Mouse (Mus musculus): ENCODE results near the gene Vsnl1. TPM values are rescaled to one million over a fixed set of nuclear protein-coding genes. Genes with fewer than 3 reads are reported as not detected.

The Vsnl1 gene
- total and polyA plus RNA-seq, 3 experiments, result 0.16 TPM; not detected in 2

DNA sequence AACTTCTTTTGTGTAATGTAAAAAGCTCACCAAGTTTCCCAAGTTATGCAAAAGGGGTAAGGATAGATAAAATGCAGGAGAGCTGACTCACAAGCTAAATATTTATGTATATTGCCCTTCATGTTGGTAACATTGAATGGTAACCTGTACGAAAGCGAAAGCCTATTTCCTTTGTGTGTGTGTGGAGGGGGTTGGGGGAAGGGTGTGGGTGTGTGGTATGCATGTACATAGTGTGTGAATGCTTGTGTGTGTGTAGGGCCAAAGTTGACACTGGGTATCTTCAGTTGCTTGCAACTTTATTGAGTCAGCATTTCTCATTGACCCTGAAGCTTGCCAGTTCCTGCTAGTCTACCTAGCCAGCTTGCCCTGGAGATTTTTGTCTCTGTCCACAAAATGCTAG, 154.8 kb downstream of the Vsnl1 start:
- TF ChIP-seq POLR2AphosphoS5 (IDR thresholded peaks at IDR 0.05; ENCODE audit: insufficient replicate concordance, low read depth, low read length) (no peak), GATA1 (IDR thresholded peaks at IDR 0.05; ENCODE audit: borderline replicate concordance, low read length) (no peak), GATA2 (IDR thresholded peaks at IDR 0.05; ENCODE audit: borderline replicate concordance, low read depth, low read length) (no peak), CTCF (IDR thresholded peaks at IDR 0.05; ENCODE audit: low read depth, low read length) (no peak), TAL1 (conservative IDR thresholded peaks at IDR 0.05; ENCODE audit: low read depth, low read length) (no peak)
- H3K36me3 ChIP-seq (replicated peaks), result peaks cover 75% of the 10 kb centered on the region
- no peaks in the 10 kb centered on the region for H3K27me3 ChIP-seq (ENCODE audit: insufficient read depth, low read length)
- ATAC-seq (ENCODE audit: extremely low read depth, insufficient number of reproducible peaks, low FRiP score, poor library complexity, severe bottlenecking) (no peak), DNase-seq (ENCODE audit: low spot score) (no peak)
- H3K4me1 ChIP-seq (ENCODE audit: insufficient read depth, low read depth, low read length), result no peaks in the 10 kb centered on the region
- H3K9me3 ChIP-seq (replicated peaks), result no peaks in the 10 kb centered on the region
- H3K4me3 ChIP-seq (ENCODE audit: low read depth, low read length), result no peak overlapping the region

DNA sequence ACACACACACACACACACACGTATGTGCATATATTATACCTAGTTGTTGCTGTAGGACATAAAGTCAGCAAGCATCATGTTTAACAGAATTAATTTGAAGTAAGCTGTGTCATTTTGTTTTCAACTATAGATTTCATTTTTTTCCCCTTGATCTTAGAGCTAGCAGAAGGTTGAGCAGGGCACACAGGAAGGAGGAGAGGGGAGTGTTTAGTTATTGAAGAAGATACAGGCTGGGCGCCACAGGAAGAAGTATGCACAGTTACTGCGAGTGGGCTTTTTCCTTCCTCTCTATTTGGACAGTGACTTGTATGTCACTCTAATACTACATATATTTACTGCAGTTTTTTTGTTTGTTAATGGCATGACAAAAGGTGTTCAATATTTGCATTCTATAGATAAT, 156.5 kb downstream of the Vsnl1 start:
- Histone ChIP-seq H3K27me3 (ENCODE audit: insufficient read depth, low read length) (no peaks in the 10 kb centered on the region), H3K36me3 (replicated peaks) (peaks cover 73% of the 10 kb centered on the region), H3K9me3 (replicated peaks) (no peaks in the 10 kb centered on the region), H3K4me1 (ENCODE audit: insufficient read depth, low read depth, low read length) (peaks cover 3% of the 10 kb centered on the region), H3K4me3 (ENCODE audit: low read depth, low read length) (no peak overlapping the region)
- TF ChIP-seq GATA1 (IDR thresholded peaks at IDR 0.05; ENCODE audit: borderline replicate concordance, low read length), result no peak
- TF ChIP-seq CTCF (IDR thresholded peaks at IDR 0.05; ENCODE audit: low read depth, low read length), result no peak
- no peak for TF ChIP-seq POLR2AphosphoS5 (IDR thresholded peaks at IDR 0.05; ENCODE audit: insufficient replicate concordance, low read depth, low read length)
- TF ChIP-seq TAL1 (conservative IDR thresholded peaks at IDR 0.05; ENCODE audit: low read depth, low read length), result no peak
- no peak for TF ChIP-seq GATA2 (IDR thresholded peaks at IDR 0.05; ENCODE audit: borderline replicate concordance, low read depth, low read length)
- DNase-seq (ENCODE audit: low spot score), result no peak
- no peak for ATAC-seq (ENCODE audit: extremely low read depth, insufficient number of reproducible peaks, low FRiP score, poor library complexity, severe bottlenecking)

DNA sequence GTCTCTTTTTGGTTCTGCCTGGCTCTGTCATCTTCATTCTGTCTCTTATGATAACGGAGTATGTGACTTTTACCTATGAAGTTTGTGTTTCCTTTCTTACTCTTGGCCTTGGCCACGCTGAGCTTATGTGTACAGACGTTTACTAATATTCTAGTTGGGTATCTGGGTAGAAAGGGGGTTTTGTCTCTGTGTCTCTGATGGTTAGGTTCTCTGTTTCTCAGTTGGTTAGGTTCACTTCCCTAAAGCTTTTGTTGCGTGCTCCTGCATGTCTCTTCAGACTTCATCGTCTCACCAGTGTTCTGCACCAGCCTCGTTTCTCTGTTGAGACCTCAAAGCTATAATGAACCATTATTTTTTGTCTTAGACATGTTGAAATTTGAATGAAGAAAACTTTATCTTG, 159.2 kb downstream of the Vsnl1 start:
- Histone ChIP-seq H3K36me3 (replicated peaks) (peaks cover 78% of the 10 kb centered on the region), H3K4me1 (ENCODE audit: insufficient read depth, low read depth, low read length) (peaks cover 3% of the 10 kb centered on the region)

DNA sequence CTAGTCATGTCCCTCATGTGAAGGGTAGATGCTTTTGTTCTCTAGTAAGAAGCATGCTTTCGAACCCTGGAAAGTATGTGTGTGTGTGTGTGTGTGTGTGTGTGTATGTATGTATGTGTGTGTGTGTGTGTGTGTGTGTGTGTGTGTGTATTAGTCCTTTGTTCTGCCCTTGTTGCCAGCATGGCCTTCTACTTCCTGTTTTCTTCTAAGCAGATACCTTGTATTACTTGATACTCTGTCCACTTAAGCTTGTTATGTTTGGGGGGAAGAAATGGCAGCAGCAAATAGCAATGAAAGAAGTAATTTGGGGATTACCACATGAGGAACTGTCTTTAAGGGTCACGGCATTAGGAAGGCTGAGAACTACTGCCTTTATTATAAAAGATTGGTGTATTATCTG, 159.8 kb downstream of the Vsnl1 start:
- peaks cover 3% of the 10 kb centered on the region for H3K4me1 ChIP-seq (ENCODE audit: insufficient read depth, low read depth, low read length)
- DNase-seq (ENCODE audit: low spot score) (no peak), ATAC-seq (ENCODE audit: extremely low read depth, insufficient number of reproducible peaks, low FRiP score, poor library complexity, severe bottlenecking) (no peak)
- no peak overlapping the region for H3K4me3 ChIP-seq (ENCODE audit: low read depth, low read length)
- TF ChIP-seq GATA2 (IDR thresholded peaks at IDR 0.05; ENCODE audit: borderline replicate concordance, low read depth, low read length) (no peak), GATA1 (IDR thresholded peaks at IDR 0.05; ENCODE audit: borderline replicate concordance, low read length) (no peak), TAL1 (conservative IDR thresholded peaks at IDR 0.05; ENCODE audit: low read depth, low read length) (no peak)
- H3K9me3 ChIP-seq (replicated peaks), result no peaks in the 10 kb centered on the region
- H3K27me3 ChIP-seq (ENCODE audit: insufficient read depth, low read length), result no peaks in the 10 kb centered on the region
- peaks cover 78% of the 10 kb centered on the region for H3K36me3 ChIP-seq (replicated peaks)

More for the DNA sequence above, 159.2 kb downstream of the Vsnl1 start:
- Histone ChIP-seq H3K9me3 (replicated peaks) (no peaks in the 10 kb centered on the region), H3K27me3 (ENCODE audit: insufficient read depth, low read length) (no peaks in the 10 kb centered on the region), H3K4me3 (ENCODE audit: low read depth, low read length) (no peak overlapping the region)
- DNase-seq (ENCODE audit: low spot score) (no peak), ATAC-seq (ENCODE audit: extremely low read depth, insufficient number of reproducible peaks, low FRiP score, poor library complexity, severe bottlenecking) (no peak)
- no peak for TF ChIP-seq CTCF (IDR thresholded peaks at IDR 0.05; ENCODE audit: low read depth, low read length)
- no peak for TF ChIP-seq GATA1 (IDR thresholded peaks at IDR 0.05; ENCODE audit: borderline replicate concordance, low read length)
- TF ChIP-seq GATA2 (IDR thresholded peaks at IDR 0.05; ENCODE audit: borderline replicate concordance, low read depth, low read length), result no peak
- no peak for TF ChIP-seq TAL1 (conservative IDR thresholded peaks at IDR 0.05; ENCODE audit: low read depth, low read length)
- TF ChIP-seq POLR2AphosphoS5 (IDR thresholded peaks at IDR 0.05; ENCODE audit: insufficient replicate concordance, low read depth, low read length), result no peak

Other genes starting within 250 kb of the Vsnl1 start
- gene Msgn1, start 227.6 kb downstream of the Vsnl1 start, total RNA-seq (2014; fragmentation: Nextera tagmentation), result not detected in 2 replicates
- gene Msgn1, start 227.6 kb downstream of the Vsnl1 start, total RNA-seq (2017), result not detected in 2 replicates
- gene Msgn1, start 227.6 kb downstream of the Vsnl1 start, polyA plus RNA-seq (2012), result not detected in 2 replicates
- gene Gen1, start 170.8 kb downstream of the Vsnl1 start, total RNA-seq (2014; fragmentation: Nextera tagmentation), result 70.2 and 78.1 TPM in 2 replicates
- gene Gen1, start 170.8 kb downstream of the Vsnl1 start, total RNA-seq (2017), result 31.6 and 36.2 TPM in 2 replicates
- gene Gen1, start 170.8 kb downstream of the Vsnl1 start, polyA plus RNA-seq (2012), result 5.4 and 13.3 TPM in 2 replicates
- 108 and 115 TPM in 2 replicates for gene Smc6, start 170.7 kb downstream of the Vsnl1 start, total RNA-seq (2014; fragmentation: Nextera tagmentation)
- 75.9 and 97.5 TPM in 2 replicates for gene Smc6, start 170.7 kb downstream of the Vsnl1 start, total RNA-seq (2017)
- gene Smc6, start 170.7 kb downstream of the Vsnl1 start, polyA plus RNA-seq (2012), result 130 and 132 TPM in 2 replicates
- gene Rad51ap2, start 19.5 kb upstream of the Vsnl1 start, total RNA-seq (2014; fragmentation: Nextera tagmentation), result not detected in 2 replicates
- 0.11 and 0.12 TPM in 2 replicates for gene Rad51ap2, start 19.5 kb upstream of the Vsnl1 start, total RNA-seq (2017)
- not detected in 2 replicates for gene Rad51ap2, start 19.5 kb upstream of the Vsnl1 start, polyA plus RNA-seq (2012)

All from G1E (cell line).